Mouse (Mus musculus): ENCODE measurements around the gene Dyx1c1.

GRCm38 (mm10) chr9:72913551-72913950 is 45.0 kb upstream of the Dyx1c1 start:
- TF ChIP-seq CTCF (conservative IDR thresholded peaks at IDR 0.05; ENCODE audit: low read length) (no peak), POU5F1 (IDR thresholded peaks at IDR 0.05; ENCODE audit: borderline replicate concordance, low read length) (no peak), NANOG (IDR thresholded peaks at IDR 0.05; ENCODE audit: borderline replicate concordance, low read length) (no peak)
